Mouse (Mus musculus): ENCODE data around the gene Pde4dip. TPM values are rescaled to one million over a fixed set of nuclear protein-coding genes. Genes with fewer than 3 reads are reported as not detected.

Pde4dip gene
- polyA plus RNA-seq, 1 experiment from 2014 or later = 22.4 TPM

GRCm38 (mm10) chr3:97702448-97703080, 185.9 kb downstream of the Pde4dip start:
- 91% methylated on average over 11 of the region's 11 CpGs for WGBS
- Histone ChIP-seq H3K4me1 (replicated peaks) (no peaks in the 10 kb centered on the region), H3K36me3 (no peaks in the 10 kb centered on the region), H3K4me3 (no peak overlapping the region), H3K27ac (no peak overlapping the region), H3K27me3 (ENCODE audit: insufficient read depth, poor library complexity, severe bottlenecking) (no peaks in the 10 kb centered on the region), H3K9me3 (no peaks in the 10 kb centered on the region)
- DNase-seq (ENCODE audit: low spot score) = no peak

DNA sequence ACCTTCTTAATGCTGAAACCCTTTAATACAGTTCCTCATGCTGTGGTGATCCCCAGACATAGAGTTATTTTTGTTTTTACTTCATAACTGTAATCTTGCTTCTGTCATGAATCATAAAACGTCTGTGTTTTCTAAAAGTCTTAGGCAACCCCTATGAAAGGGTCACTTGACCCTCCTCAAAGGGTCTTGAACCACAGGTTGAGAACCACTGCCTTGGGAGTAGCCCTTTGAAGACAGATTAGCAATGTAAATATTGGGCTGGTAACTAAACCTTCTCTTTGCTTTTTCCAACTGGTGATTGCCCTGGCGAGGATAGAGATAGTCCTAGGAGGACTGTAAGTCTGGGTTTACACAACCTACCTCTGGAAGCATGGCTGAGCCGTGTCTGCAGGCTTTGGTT, 187.3 kb downstream of the Pde4dip start:
- no peaks in the 10 kb centered on the region for H3K4me1 ChIP-seq (replicated peaks)
- H3K9me3 ChIP-seq = no peaks in the 10 kb centered on the region
- DNase-seq (ENCODE audit: low spot score) = no peak
- H3K4me3 ChIP-seq = no peak overlapping the region
- no peaks in the 10 kb centered on the region for H3K27me3 ChIP-seq (ENCODE audit: insufficient read depth, poor library complexity, severe bottlenecking)
- H3K27ac ChIP-seq = no peak overlapping the region
- 58% methylated on average over 3 of the region's 3 CpGs for WGBS
- no peaks in the 10 kb centered on the region for H3K36me3 ChIP-seq

DNA sequence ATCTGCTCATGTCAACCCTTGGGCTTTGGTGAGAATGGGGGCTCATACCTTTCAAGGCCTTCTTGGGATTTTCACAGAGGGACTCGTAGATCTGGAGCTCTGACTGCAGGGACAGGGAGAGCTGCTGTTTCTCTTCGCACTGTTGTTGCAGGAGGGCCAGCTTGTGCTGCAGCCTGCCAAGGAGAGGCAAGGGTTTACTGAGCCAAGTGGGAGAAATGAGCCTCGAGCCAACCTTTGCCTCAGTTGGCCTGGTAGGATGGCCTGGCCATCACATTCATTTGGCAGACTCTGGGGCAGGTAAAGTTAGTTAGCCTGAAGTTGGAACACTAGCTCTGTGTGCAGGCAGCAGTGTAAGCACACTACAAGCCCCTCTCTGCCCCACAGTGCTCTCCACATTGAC, 189.4 kb downstream of the Pde4dip start:
- H3K36me3 ChIP-seq = no peaks in the 10 kb centered on the region
- no peaks in the 10 kb centered on the region for H3K4me1 ChIP-seq (replicated peaks)
- no peaks in the 10 kb centered on the region for H3K27me3 ChIP-seq (ENCODE audit: insufficient read depth, poor library complexity, severe bottlenecking)
- no peaks in the 10 kb centered on the region for H3K9me3 ChIP-seq
- 81% methylated on average over 3 of the region's 3 CpGs for WGBS
- H3K4me3 ChIP-seq = no peak overlapping the region
- DNase-seq (ENCODE audit: low spot score) = no peak
- H3K27ac ChIP-seq = no peak overlapping the region

DNA sequence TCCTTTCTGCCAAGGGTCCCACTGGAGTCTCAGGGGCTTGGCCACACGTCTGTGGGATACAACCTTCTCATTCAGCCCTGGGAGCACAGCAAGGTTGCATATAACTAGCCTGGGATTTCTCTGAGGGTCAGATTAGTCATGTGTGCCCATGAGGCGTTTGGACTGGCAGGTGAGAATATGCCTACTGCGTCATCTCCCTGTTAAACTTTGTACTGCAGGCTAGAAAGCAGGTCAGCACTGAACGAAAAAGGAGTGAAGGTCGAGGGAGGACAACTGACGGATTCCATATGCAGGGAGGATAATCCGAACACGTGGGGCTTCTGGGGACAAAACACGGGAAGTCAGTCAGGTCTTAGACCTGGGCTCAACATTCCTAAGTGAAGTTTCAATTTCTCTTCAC, 191.2 kb downstream of the Pde4dip start:
- Histone ChIP-seq H3K27me3 (ENCODE audit: insufficient read depth, poor library complexity, severe bottlenecking) (no peaks in the 10 kb centered on the region), H3K4me3 (no peak overlapping the region), H3K36me3 (no peaks in the 10 kb centered on the region), H3K27ac (no peak overlapping the region), H3K4me1 (replicated peaks) (0 out of 2 replicates have a peak, but pooled peaks cover 1% of the 10 kb centered on the region), H3K9me3 (no peaks in the 10 kb centered on the region)
- 81% methylated on average over 9 of the region's 9 CpGs for WGBS
- no peak for DNase-seq (ENCODE audit: low spot score)

- 86% methylated on average over 9 of the region's 9 CpGs for WGBS
- Histone ChIP-seq H3K27ac (no peak overlapping the region), H3K4me1 (replicated peaks) (peaks cover 5% of the 10 kb centered on the region), H3K36me3 (no peaks in the 10 kb centered on the region), H3K27me3 (ENCODE audit: insufficient read depth, poor library complexity, severe bottlenecking) (no peaks in the 10 kb centered on the region), H3K4me3 (no peak overlapping the region), H3K9me3 (no peaks in the 10 kb centered on the region)
- no peak for DNase-seq (ENCODE audit: low spot score)
Measured at GRCm38 (mm10) chr3:97696866-97697265, 191.6 kb downstream of the Pde4dip start.

- H3K27ac ChIP-seq = no peak overlapping the region
- DNase-seq (ENCODE audit: low spot score) = no peak
- H3K36me3 ChIP-seq = no peaks in the 10 kb centered on the region
- 86% methylated on average over 6 of the region's 6 CpGs for WGBS
- H3K9me3 ChIP-seq = no peaks in the 10 kb centered on the region
- peaks cover 20% of the 10 kb centered on the region for H3K4me1 ChIP-seq (replicated peaks)
- no peaks in the 10 kb centered on the region for H3K27me3 ChIP-seq (ENCODE audit: insufficient read depth, poor library complexity, severe bottlenecking)
- no peak overlapping the region for H3K4me3 ChIP-seq
Measured at GRCm38 (mm10) chr3:97693806-97694205, 194.7 kb downstream of the Pde4dip start.

DNA sequence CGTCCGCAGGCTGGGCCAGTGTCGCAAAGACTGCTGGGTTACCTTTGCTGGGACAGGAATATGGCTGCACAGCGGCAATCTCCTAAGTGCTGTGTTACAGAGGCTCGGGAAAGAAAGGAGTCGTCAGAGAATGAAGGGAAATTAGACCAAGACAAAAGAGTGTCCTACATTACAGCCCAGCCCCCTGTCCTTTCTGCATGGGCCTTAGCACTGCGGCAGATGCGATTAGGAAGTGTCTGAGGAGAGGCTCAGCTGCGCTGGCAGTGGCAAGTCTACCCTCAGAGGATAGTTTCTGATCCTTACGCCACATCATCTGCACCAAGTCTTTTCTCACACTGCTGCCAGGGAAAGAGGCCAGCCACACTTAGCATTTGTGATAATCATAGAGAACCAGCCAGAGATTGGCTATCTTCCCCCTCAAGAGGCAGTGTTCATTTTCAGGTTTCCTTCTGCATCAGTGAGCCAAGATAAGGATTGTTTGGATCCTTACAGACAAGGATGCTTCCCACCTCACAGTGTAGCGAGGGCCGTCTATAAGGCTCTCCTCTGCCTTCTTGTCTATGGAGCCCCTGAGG, 197.0 kb downstream of the Pde4dip start:
- peaks cover 20% of the 10 kb centered on the region for H3K4me1 ChIP-seq (replicated peaks)
- H3K27ac ChIP-seq = peak overlapping the region; percentile 2; the same call in 1 of the 2 replicates
- no peaks in the 10 kb centered on the region for H3K36me3 ChIP-seq
- H3K27me3 ChIP-seq (ENCODE audit: insufficient read depth, poor library complexity, severe bottlenecking) = no peaks in the 10 kb centered on the region
- no peak overlapping the region for H3K4me3 ChIP-seq
- WGBS = 71% methylated on average over 12 of the region's 12 CpGs
- no peak for DNase-seq (ENCODE audit: low spot score)
- no peaks in the 10 kb centered on the region for H3K9me3 ChIP-seq

DNA sequence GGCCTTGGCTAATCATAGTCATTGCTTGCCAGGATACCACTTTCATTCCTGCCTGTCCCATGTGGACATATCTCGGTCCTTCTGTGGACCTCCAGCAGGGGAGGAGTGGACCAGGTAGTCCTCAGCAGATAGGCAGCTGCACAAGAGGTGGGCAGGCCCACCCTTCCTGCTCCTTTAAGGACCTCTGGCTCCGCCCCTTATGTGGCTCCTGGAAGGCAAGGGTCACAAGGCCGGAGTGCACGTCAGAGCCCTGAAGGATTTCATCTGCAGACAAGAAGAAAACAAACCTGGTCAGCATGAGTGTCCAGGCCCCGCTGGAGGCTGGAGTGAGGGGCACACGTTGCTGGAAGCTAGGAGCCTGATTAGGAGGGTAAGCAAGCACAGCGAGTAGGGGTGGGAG, 197.9 kb downstream of the Pde4dip start:
- DNase-seq (ENCODE audit: low spot score) = no peak
- 58% methylated on average over 7 of the region's 7 CpGs for WGBS
- H3K27ac ChIP-seq = no peak overlapping the region
- no peaks in the 10 kb centered on the region for H3K36me3 ChIP-seq
- H3K4me1 ChIP-seq (replicated peaks) = peaks cover 20% of the 10 kb centered on the region
- H3K9me3 ChIP-seq = no peaks in the 10 kb centered on the region
- 0 out of 2 replicates have a peak, but pooled peaks cover 1% of the 10 kb centered on the region for H3K27me3 ChIP-seq (ENCODE audit: insufficient read depth, poor library complexity, severe bottlenecking)
- no peak overlapping the region for H3K4me3 ChIP-seq

DNA sequence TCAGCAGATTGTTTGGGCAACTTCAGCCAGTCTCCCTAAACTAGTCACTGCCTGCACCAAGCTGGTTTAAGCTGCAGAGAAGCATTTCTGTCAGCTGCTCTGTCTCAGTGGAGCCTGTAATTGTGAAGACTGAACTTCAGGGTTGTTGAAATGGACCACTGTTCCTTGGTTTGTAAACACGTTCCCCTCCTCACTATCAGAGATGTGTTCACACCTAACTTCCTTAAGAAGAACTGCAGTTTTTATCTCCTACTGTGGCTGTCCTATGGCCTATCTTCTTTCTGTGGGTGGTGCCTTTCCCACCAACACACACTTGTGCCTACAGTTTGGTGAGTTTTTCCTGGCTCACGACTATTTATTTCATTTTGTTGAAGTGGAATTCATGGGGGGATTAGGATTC, 199.2 kb downstream of the Pde4dip start:
- no peak for DNase-seq (ENCODE audit: low spot score)
- H3K4me1 ChIP-seq (replicated peaks) = peaks cover 24% of the 10 kb centered on the region
- no peaks in the 10 kb centered on the region for H3K36me3 ChIP-seq
- H3K4me3 ChIP-seq = no peak overlapping the region
- 77% methylated on average over 2 of the region's 2 CpGs for WGBS
- H3K27me3 ChIP-seq (ENCODE audit: insufficient read depth, poor library complexity, severe bottlenecking) = peaks cover 8% of the 10 kb centered on the region; the same call in 1 of the 2 replicates
- H3K27ac ChIP-seq = no peak overlapping the region
- H3K9me3 ChIP-seq = no peaks in the 10 kb centered on the region

DNA sequence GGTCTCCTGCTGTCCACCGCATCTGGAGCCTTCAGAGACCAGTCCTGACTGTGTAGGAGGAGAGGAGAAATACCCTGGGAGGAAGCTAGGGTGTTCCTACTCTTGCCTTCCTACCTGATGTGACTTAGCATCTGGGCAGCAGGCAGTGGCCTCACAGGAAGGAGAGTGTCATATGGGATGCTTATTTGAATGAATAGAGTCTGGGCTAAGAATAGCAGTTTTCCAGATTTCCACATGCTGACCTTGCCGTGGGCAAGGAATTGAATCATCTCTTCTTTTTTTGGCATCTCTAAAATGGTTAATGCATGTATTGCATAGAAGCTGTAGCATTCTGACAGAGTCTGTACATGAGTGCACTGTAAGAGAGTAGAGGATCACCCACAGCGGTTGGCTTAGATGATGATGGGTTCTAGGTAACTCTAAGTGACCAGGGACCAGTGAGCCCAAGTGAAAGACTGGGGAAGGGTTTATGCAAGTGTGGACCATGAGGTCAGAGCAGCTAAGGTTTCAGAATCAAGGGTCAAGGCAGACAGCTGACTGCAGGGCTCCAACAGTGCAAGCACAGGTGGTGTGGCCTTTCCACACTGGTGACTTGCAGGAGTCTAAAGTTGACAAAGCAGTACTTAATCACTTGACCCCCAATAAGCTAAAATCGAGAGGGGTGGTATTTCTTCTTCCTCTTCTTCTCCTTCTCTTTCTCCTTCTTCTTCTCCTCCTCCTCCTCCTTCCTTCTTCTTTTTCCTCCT, 202.0 kb downstream of the Pde4dip start:
- DNase-seq (ENCODE audit: low spot score) = no peak
- H3K9me3 ChIP-seq = no peaks in the 10 kb centered on the region
- H3K27me3 ChIP-seq (ENCODE audit: insufficient read depth, poor library complexity, severe bottlenecking) = peaks cover 35% of the 10 kb centered on the region
- no peak overlapping the region for H3K27ac ChIP-seq
- 84% methylated on average over 4 of the region's 4 CpGs for WGBS
- H3K36me3 ChIP-seq = no peaks in the 10 kb centered on the region
- H3K4me3 ChIP-seq = no peak overlapping the region
- H3K4me1 ChIP-seq (replicated peaks) = peaks cover 35% of the 10 kb centered on the region

DNA sequence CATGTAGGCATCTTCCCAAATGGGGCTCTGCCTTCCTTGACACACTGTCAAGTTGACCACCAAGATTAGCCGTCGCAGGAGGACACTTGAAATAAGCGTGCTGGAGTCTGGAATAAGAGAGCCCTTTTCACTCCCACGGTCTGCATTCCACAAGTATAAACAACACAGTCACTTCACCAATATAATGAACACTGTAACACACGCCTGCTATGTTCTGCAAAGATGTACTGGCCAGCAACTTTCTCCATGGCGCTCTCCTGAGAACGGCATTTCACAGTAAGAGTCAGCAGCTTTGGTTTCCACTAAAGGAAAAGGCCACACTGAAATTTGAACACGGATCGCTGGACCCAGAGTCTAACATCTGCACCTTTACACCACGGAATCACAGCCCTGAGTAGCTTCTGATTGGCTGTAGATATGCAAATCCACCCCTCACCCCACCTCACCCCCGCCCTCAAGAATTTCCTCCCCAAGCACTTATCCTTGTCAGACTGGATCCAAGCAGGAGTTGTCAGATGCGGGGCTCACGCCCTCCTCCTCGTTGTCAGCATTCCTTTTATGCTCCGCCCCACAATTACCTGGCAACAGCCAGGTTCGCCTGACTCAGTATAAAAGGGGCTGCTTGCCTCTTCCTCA, 204.8 kb downstream of the Pde4dip start:
- peak; percentile 41 for DNase-seq (ENCODE audit: low spot score)
- H3K9me3 ChIP-seq = no peaks in the 10 kb centered on the region
- H3K27ac ChIP-seq = 0 out of 2 replicates have a peak overlapping the region, but pooled peaks have one; percentile 37
- no peaks in the 10 kb centered on the region for H3K36me3 ChIP-seq
- peak overlapping the region; percentile 29 for H3K4me3 ChIP-seq
- 8% methylated on average over 16 of the region's 16 CpGs for WGBS
- H3K27me3 ChIP-seq (ENCODE audit: insufficient read depth, poor library complexity, severe bottlenecking) = peaks cover 52% of the 10 kb centered on the region
- peaks cover 34% of the 10 kb centered on the region for H3K4me1 ChIP-seq (replicated peaks)

DNA sequence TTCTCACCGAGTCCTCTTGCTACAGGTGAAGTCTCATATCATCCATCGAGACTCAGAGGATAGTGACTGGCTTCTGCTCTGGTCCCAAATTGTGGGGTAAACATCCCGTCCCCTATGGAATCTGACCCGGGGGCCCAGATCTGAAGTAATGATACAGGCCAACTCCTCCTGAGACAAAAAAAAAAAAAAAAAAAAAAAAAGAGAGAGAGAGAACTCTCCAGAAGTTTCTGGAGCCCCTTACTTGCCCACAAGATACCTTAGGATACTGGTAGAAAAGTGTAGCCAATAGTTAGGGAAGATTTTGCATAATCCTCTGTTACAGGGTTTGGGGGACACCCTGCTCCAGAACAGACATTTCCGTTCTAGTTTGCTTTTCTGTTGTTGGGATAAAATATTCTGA, 205.9 kb downstream of the Pde4dip start:
- H3K27me3 ChIP-seq (ENCODE audit: insufficient read depth, poor library complexity, severe bottlenecking) = peaks cover 52% of the 10 kb centered on the region
- 18% methylated on average over 5 of the region's 5 CpGs for WGBS
- peak overlapping the region; percentile 56 for H3K4me3 ChIP-seq

GRCm38 (mm10) chr3:97682159-97682502, 206.4 kb downstream of the Pde4dip start:
- under 1% methylated on average over 11 of the region's 11 CpGs for WGBS
- peak overlapping the region; percentile 56 for H3K4me3 ChIP-seq
- H3K36me3 ChIP-seq = no peaks in the 10 kb centered on the region
- DNase-seq (ENCODE audit: low spot score) = no peak
- H3K27ac ChIP-seq = no peak overlapping the region
- H3K9me3 ChIP-seq = no peaks in the 10 kb centered on the region
- peaks cover 52% of the 10 kb centered on the region for H3K27me3 ChIP-seq (ENCODE audit: insufficient read depth, poor library complexity, severe bottlenecking)
- H3K4me1 ChIP-seq (replicated peaks) = peaks cover 34% of the 10 kb centered on the region

More for the DNA sequence above, 205.9 kb downstream of the Pde4dip start:
- Histone ChIP-seq H3K36me3 (no peaks in the 10 kb centered on the region), H3K27ac (no peak overlapping the region), H3K9me3 (no peaks in the 10 kb centered on the region), H3K4me1 (replicated peaks) (peaks cover 34% of the 10 kb centered on the region)
- DNase-seq (ENCODE audit: low spot score) = no peak
